Mouse (Mus musculus): Measurements from ENCODE around the gene Gm28374. TPM values are rescaled to one million over a fixed set of nuclear protein-coding genes. Genes with fewer than 3 reads are reported as not detected.
A peak's percentile ranks its signal among the peaks of the same experiment; 100 is the strongest.
"Not testable (repeated sequence)": the region's sequence is repeated elsewhere in the genome, so short reads cannot be mapped to it uniquely, and the experiment has no call there.

Gene Gm28374
- total RNA-seq (2021), result not detected
- long read RNA-seq, experiment 1, result 0 reads
- long read RNA-seq, experiment 2, result 0 reads

DNA sequence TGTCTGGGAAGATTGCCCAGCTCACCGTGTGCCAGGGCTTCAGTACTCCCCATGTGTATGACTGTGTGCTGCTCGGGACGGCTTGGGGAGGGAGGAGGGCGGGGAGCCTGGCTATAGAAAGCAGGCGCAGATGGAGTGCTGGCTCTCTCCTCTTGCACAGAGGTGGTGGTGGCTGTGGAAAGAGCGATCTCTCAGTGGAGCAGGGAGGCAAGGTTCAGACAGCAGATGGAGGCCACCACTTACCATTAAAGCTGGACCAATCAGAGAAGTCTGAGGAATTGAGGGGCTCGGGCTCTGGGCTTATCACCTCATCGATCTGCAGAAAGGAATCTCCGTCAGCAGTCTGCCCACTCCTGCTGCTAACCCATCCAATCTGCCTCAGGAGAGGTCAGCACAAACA, at the start of gene Gm28374:
Gene Gm28374 (minus strand): TSS at position 101 of the 400 bp plus-strand sequence.
- Histone ChIP-seq H3K4me3 (no peak within 1 kb of the TSS), H3K27ac (no peak within 1 kb of the TSS)
- intact Hi-C loops (cut with DNase I), result no loop called here
- DNase-seq, result no peak
- TF ChIP-seq CTCF (IDR thresholded peaks at IDR 0.05), result no peak

- intact Hi-C loops (cut with DNase I); DNase-seq; H3K4me3 ChIP-seq; H3K27ac ChIP-seq: not testable (repeated sequence)
These were observed 48.5 kb upstream of the Gm28374 start for GRCm38 (mm10) chr19:6130414-6131128.

DNA sequence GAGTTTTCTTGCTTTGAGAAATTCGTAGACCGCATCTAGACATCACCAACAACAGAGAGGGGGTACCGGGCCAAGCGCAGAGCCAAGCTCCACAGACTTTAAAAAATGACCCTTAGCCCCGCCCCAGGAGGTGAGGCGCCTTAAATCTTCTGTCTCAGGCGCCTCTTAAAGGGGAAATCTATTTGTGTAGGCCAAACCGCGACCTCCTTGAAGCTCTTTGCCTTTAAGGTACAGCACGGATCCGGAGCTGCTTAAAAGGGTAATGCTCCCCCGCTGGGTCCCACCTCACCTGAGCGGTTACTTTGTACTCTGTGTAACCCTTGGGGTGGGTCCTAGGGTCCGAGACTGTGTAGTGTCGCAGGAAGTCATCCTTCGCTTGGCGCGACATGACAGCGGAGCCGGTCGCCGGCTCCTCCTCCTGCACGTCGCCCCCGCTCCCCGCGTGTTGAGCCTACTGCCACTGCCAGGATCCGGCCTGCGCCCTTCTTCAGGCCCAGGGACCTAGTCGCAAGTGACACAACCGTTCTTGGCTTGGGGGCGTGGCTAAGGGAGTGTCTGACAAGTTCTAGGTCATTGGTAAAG, 45.8 kb upstream of the Gm28374 start, which contains the start of gene Snx15:
Gene Snx15 (minus strand): TSS at position 545 of the 582 bp plus-strand sequence.
- Histone ChIP-seq H3K27ac (peak within 1 kb of the TSS; percentile 99), H3K4me3 (peak within 1 kb of the TSS; percentile 87)
- peak; percentile 97 for DNase-seq
- TF ChIP-seq CTCF (IDR thresholded peaks at IDR 0.05), result no peak
- intact Hi-C loops (cut with DNase I), result loop anchor here (2.0 to 10.0 kb wide), 2 partner anchors 163 to 207 kb away; partner anchors contain the start of genes Men1 and Pola2

GRCm38 (mm10) chr19:6126789-6127580, 44.9 kb upstream of the Gm28374 start:
- Histone ChIP-seq H3K27ac (peak overlapping the region; percentile 99), H3K4me3 (peak overlapping the region; percentile 87)
- DNase-seq, result no peak
- no peak for TF ChIP-seq CTCF (IDR thresholded peaks at IDR 0.05)
- intact Hi-C loops (cut with DNase I), result loop anchor here (2.0 to 10.0 kb wide), 2 partner anchors 162 to 208 kb away; partner anchors contain the start of genes Men1 and Pola2

GRCm38 (mm10) chr19:6126289-6126688, 44.2 kb upstream of the Gm28374 start:
- peak; percentile 88 for TF ChIP-seq CTCF (IDR thresholded peaks at IDR 0.05)
- peak; percentile 50 for DNase-seq

DNA sequence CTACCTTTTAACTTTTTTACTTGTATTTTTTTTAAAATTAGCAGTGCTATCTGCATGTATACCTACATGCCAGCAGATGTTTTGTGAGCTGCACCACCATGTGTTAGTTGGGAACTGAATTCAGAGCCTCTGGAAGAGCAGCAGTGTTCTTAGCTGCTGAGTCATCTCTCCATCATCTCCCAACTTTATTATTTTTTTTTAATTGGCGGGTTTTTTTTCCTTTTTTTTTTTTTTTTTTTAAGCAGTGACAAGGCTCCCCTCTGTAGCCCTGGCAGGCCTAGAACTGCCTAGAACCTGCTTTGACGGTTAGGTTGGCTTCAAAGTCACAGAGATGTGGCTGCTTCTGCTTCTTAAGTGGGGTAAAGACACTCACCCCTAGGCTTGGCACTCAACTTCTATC, 42.8 kb upstream of the Gm28374 start:
- H3K4me3 ChIP-seq, result no peak overlapping the region
- no peak for TF ChIP-seq CTCF (IDR thresholded peaks at IDR 0.05)
- H3K27ac ChIP-seq, result no peak overlapping the region
- no peak for DNase-seq
- intact Hi-C loops (cut with DNase I), result loop anchor here (10.0 kb wide), 1 partner anchor 210 kb away; the partner anchor contains the start of gene Men1

More at GRCm38 (mm10) chr19:6126289-6126688, 44.2 kb upstream of the Gm28374 start:
- no peak overlapping the region for H3K4me3 ChIP-seq
- no peak overlapping the region for H3K27ac ChIP-seq
- intact Hi-C loops (cut with DNase I), result loop anchor here (2.0 to 10.0 kb wide), 2 partner anchors 161 to 209 kb away; partner anchors contain the start of genes Men1 and Pola2

DNA sequence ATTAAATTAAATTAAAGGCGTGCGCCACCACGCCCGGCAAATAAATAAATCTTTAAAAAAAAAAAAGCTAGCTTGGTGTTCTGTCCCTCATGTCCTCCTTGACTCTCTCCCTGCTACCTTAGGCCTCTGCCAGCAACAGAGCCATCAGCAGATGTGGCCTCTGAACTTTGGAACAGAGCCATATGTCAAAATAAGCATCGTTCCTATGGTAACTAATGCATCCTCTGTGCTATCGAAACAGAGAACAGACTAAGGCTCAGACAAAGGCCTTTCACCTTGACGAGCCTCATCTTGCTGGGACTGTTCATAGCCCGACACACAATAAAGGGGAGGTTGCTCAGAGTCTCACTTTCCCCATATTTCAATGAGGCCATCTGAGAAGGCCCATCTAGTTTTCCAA, 41.3 kb upstream of the Gm28374 start:
- intact Hi-C loops (cut with DNase I), result loop anchor here (10.0 kb wide), 1 partner anchor 211 kb away; the partner anchor contains the start of gene Men1
- Histone ChIP-seq H3K27ac (no peak overlapping the region), H3K4me3 (no peak overlapping the region)
- DNase-seq, result no peak
- no peak for TF ChIP-seq CTCF (IDR thresholded peaks at IDR 0.05)

DNA sequence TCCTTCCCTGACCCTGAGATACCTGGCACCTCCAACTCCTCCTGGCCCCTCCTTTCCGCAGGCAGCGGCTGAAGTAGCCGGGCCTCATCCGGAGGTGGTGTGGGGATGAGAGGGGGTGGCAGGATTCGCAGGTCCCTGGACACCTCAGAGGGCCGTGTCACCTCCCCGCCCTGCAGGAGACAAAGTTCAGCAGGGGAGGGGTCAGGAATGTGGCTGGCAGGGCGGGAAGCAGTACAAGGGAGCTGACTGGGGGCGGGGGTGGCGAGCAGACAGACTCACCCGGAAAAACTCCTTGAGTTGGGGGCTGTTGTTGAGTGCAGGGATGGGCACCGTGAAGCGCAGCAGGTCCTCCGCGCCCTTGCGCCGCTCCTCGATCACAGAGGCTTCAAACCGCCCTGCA, 39.7 kb upstream of the Gm28374 start:
- H3K4me3 ChIP-seq, result no peak overlapping the region
- intact Hi-C loops (cut with DNase I), result loop anchor here (10.0 kb wide), 1 partner anchor 213 kb away; the partner anchor contains the start of gene Men1
- H3K27ac ChIP-seq, result no peak overlapping the region
- no peak for TF ChIP-seq CTCF (IDR thresholded peaks at IDR 0.05)
- DNase-seq, result no peak

DNA sequence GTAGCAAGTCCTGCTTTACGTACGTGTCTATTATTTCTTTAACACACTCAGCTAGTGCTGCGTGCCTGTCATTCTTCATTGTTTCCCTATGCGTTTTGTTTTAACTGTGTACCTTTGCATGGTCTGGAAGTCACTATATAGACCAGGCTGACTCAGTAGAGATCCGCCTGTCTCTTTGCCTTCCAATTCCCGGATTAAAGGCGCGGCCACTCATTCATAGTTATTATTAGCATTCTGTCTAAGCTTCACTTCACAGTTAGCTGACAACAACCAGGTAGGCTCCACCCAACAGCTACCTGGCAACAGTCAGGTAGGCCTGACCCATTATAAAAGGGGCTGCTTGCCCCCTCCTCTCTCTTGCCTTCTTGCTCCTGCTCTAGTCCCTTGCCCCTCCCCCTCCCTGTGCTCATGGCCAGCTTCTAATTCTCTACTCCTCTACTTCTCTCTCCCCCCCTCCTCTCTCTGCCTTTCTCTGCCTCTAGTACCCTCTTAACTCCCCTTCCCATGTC, 36.7 kb upstream of the Gm28374 start:
- no peak for DNase-seq
- TF ChIP-seq CTCF (IDR thresholded peaks at IDR 0.05), result no peak
- intact Hi-C loops (cut with DNase I), result loop anchor here (5.0 kb wide), 1 partner anchor 71 kb away; the partner anchor contains the start of gene Syvn1
- H3K27ac ChIP-seq, result peak overlapping the region; percentile 92
- peak overlapping the region; percentile 78 for H3K4me3 ChIP-seq

DNA sequence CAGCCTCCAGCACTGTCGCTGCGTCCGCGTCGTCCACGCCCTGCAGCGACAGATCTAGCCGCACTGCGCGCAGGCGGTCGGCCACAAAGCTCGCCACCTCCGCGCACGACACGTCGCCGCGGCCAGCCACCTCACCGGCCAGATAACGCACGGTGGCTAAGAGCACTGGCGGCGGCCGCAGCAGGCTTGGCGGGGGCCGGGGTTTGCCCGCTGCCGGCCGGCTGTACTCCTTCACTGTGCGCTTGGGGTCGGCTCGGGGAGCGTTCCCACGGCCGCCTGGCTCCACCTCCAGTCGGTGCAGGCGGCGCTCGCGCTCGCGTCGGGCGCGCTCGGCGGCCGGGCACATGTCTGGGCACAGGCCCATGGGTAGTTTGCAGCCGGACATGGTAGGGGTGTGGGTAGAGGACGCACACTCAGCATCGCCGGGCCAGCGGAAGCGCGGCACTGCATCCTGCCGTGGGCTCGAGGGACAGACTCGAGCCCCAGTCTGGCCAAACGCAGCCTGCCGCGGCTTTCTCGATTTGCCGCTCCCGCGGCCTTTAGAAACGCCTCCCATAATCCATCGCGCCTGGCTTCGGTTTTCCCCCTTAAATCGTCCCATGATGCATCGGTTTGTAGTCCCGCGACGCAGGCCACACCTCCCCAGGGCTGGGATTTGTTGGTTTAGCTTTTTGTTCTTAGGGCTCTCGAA, 36.1 kb upstream of the Gm28374 start, which contains the start of gene Sac3d1:
Gene Sac3d1 (minus strand): TSS at position 665 of the 691 bp plus-strand sequence.
- Histone ChIP-seq H3K27ac (peak within 1 kb of the TSS; percentile 92), H3K4me3 (peak within 1 kb of the TSS; percentile 78)
- DNase-seq, result peak; percentile 88
- intact Hi-C loops (cut with DNase I), result loop anchor here (2.0 to 5.0 kb wide), 2 partner anchors 33 to 71 kb away; partner anchors contain the start of genes Cdca5, Syvn1 and Zfpl1
- no peak; the same call in 1 of the 2 replicates for TF ChIP-seq CTCF (IDR thresholded peaks at IDR 0.05)

- no peak for DNase-seq
- peak overlapping the region; percentile 78 for H3K4me3 ChIP-seq
- intact Hi-C loops (cut with DNase I), result loop anchor here (2.0 to 5.0 kb wide), 2 partner anchors 33 to 70 kb away; partner anchors contain the start of genes Cdca5, Syvn1 and Zfpl1
- no peak for TF ChIP-seq CTCF (IDR thresholded peaks at IDR 0.05)
- peak overlapping the region; percentile 92 for H3K27ac ChIP-seq
These were observed 35.4 kb upstream of the Gm28374 start for GRCm38 (mm10) chr19:6117346-6117985.
